Mouse (Mus musculus) neural tube, embryonic 11.5 days (tissue): ENCODE data around the gene Tnik. TPM values are rescaled to one million over a fixed set of nuclear protein-coding genes. Genes with fewer than 3 reads are reported as not detected.

Source experiments
- ATAC-seq: fragments of 200-750 bp; cut with Nextera tagmentation; 2 replicates; pipeline ENCODE4 v1.8.0; 2017; ENCODE audit warnings: moderate number of reproducible peaks, mild to moderate bottlenecking, moderate TSS enrichment, moderate library complexity; ENCODE audit not compliant: insufficient read depth, low FRiP score, low TSS enrichment
- DNase-seq: peaks from one replicate; pipeline ENCODE4 v3.0.0-alpha.2; 2015; ENCODE audit warnings: low spot score
- H3K27ac ChIP-seq: fragments of 300-500 bp; sonication (generic); 2 replicates; pipeline ENCODE4 v1.5.1; 2014; ENCODE audit warnings: low read depth, mild to moderate bottlenecking, low read length
- H3K27me3 ChIP-seq: fragments of 300-500 bp; sonication (generic); 2 replicates; pipeline ENCODE4 v1.6.1; 2014; ENCODE audit warnings: mild to moderate bottlenecking, low read length, mixed read lengths; ENCODE audit not compliant: control insufficient read depth, insufficient read depth
- H3K36me3 ChIP-seq: fragments of 300-500 bp; sonication (generic); 2 replicates; pipeline ENCODE4 v1.6.1; 2014; ENCODE audit warnings: mild to moderate bottlenecking, low read length, moderate library complexity, mixed read lengths; ENCODE audit not compliant: control insufficient read depth, insufficient read depth
- H3K4me1 ChIP-seq: fragments of 300-500 bp; sonication (generic); 2 replicates; pipeline ENCODE4 v1.6.1; 2014; ENCODE audit warnings: low read length, mixed read lengths; ENCODE audit not compliant: control insufficient read depth, insufficient read depth
- H3K4me2 ChIP-seq: fragments of 300-500 bp; sonication (generic); 2 replicates; pipeline ENCODE4 v1.6.1; 2014; ENCODE audit warnings: low read depth, mild to moderate bottlenecking, moderate library complexity
- H3K4me3 ChIP-seq: fragments of 300-500 bp; sonication (generic); 2 replicates; pipeline ENCODE4 v1.5.1; 2014; ENCODE audit warnings: low read depth, low read length
- H3K9ac ChIP-seq: fragments of 300-500 bp; sonication (generic); 2 replicates; pipeline ENCODE4 v1.6.1; 2014; ENCODE audit warnings: mild to moderate bottlenecking, low read length
- H3K9me3 ChIP-seq: fragments of 300-500 bp; sonication (generic); 2 replicates; pipeline ENCODE4 v1.6.1; 2016; ENCODE audit warnings: low read length; ENCODE audit not compliant: control insufficient read depth
- WGBS: fragments of 180-500 bp; shearing (Covaris S2); extraction: QIAGEN DNeasy Blood & Tissue Kit; methylation state at CpG from one replicate; pipeline ENCODE4 v1.1.7; 2014; 5-methylcytosine and 5-hydroxymethylcytosine counted together
- polyA plus RNA-seq: library from polyadenylated mRNA; unstranded; fragments of >200 nt; fragmentation: Nextera tagmentation; extraction: Ambion mirVana; gene quantifications from 2 replicates; pipeline ENCODE4 v1.2.1, GENCODE M21; 2014

The Tnik gene
- polyA plus RNA-seq, 1 experiment from 2014 or later: 26.0 TPM

GRCm38 (mm10) chr3:28346476-28346875 lies 83.5 kb downstream of the Tnik start:
- no peaks in the 10 kb centered on the region for H3K27me3 ChIP-seq
- ATAC-seq: no peak
- no peaks in the 10 kb centered on the region for H3K9me3 ChIP-seq
- WGBS: 79% methylated on average over 4 of the region's 4 CpGs
- no peak overlapping the region for H3K27ac ChIP-seq
- H3K36me3 ChIP-seq: no peaks in the 10 kb centered on the region
- H3K9ac ChIP-seq: no peak overlapping the region
- no peaks in the 10 kb centered on the region for H3K4me1 ChIP-seq
- no peak overlapping the region for H3K4me3 ChIP-seq
- H3K4me2 ChIP-seq: no peak overlapping the region
- no peak for DNase-seq

- Histone ChIP-seq H3K4me3 (no peak overlapping the region), H3K4me1 (no peaks in the 10 kb centered on the region), H3K9me3 (no peaks in the 10 kb centered on the region), H3K9ac (no peak overlapping the region), H3K36me3 (no peaks in the 10 kb centered on the region), H3K4me2 (no peak overlapping the region), H3K27ac (no peak overlapping the region), H3K27me3 (no peaks in the 10 kb centered on the region)
- no peak for ATAC-seq
- WGBS: 84% methylated on average over 1 of the region's 1 CpGs
- no peak for DNase-seq
These were observed 85.7 kb downstream of the Tnik start for GRCm38 (mm10) chr3:28348746-28349145.

- H3K4me3 ChIP-seq: no peak overlapping the region
- no peaks in the 10 kb centered on the region for H3K4me1 ChIP-seq
- no peak overlapping the region for H3K27ac ChIP-seq
- 81% methylated on average over 10 of the region's 10 CpGs for WGBS
- ATAC-seq (no peak), DNase-seq (no peak)
- H3K4me2 ChIP-seq: no peak overlapping the region
- H3K36me3 ChIP-seq: no peaks in the 10 kb centered on the region
- no peaks in the 10 kb centered on the region for H3K27me3 ChIP-seq
- H3K9ac ChIP-seq: no peak overlapping the region
- no peaks in the 10 kb centered on the region for H3K9me3 ChIP-seq
These were observed 87.3 kb downstream of the Tnik start for GRCm38 (mm10) chr3:28350147-28350801.

GRCm38 (mm10) chr3:28358391-28358790 lies 95.4 kb downstream of the Tnik start:
- WGBS: 72% methylated on average over 2 of the region's 2 CpGs
- Histone ChIP-seq H3K27ac (no peak overlapping the region), H3K9ac (no peak overlapping the region), H3K4me2 (no peak overlapping the region), H3K27me3 (no peaks in the 10 kb centered on the region), H3K36me3 (no peaks in the 10 kb centered on the region), H3K4me1 (no peaks in the 10 kb centered on the region), H3K9me3 (no peaks in the 10 kb centered on the region), H3K4me3 (no peak overlapping the region)
- no peak for DNase-seq
- ATAC-seq: no peak

- no peak overlapping the region for H3K4me2 ChIP-seq
- no peak overlapping the region for H3K4me3 ChIP-seq
- no peaks in the 10 kb centered on the region for H3K27me3 ChIP-seq
- no peaks in the 10 kb centered on the region for H3K4me1 ChIP-seq
- ATAC-seq: no peak
- no peaks in the 10 kb centered on the region for H3K9me3 ChIP-seq
- H3K9ac ChIP-seq: no peak overlapping the region
- no peak overlapping the region for H3K27ac ChIP-seq
- 69% methylated on average over 6 of the region's 6 CpGs for WGBS
- DNase-seq: no peak
- H3K36me3 ChIP-seq: no peaks in the 10 kb centered on the region
These were observed 96.1 kb downstream of the Tnik start for GRCm38 (mm10) chr3:28359138-28359537.

- Histone ChIP-seq H3K4me1 (no peaks in the 10 kb centered on the region), H3K4me2 (no peak overlapping the region), H3K4me3 (no peak overlapping the region), H3K27ac (no peak overlapping the region), H3K9ac (no peak overlapping the region), H3K36me3 (no peaks in the 10 kb centered on the region), H3K9me3 (no peaks in the 10 kb centered on the region), H3K27me3 (no peaks in the 10 kb centered on the region)
- WGBS: 91% methylated on average over 6 of the region's 6 CpGs
- DNase-seq (no peak), ATAC-seq (no peak)
These were observed 98.0 kb downstream of the Tnik start for GRCm38 (mm10) chr3:28361056-28361455.

- no peak overlapping the region for H3K4me3 ChIP-seq
- no peak overlapping the region for H3K9ac ChIP-seq
- H3K4me1 ChIP-seq: no peaks in the 10 kb centered on the region
- no peak overlapping the region for H3K4me2 ChIP-seq
- no peaks in the 10 kb centered on the region for H3K27me3 ChIP-seq
- ATAC-seq (no peak), DNase-seq (no peak)
- no peaks in the 10 kb centered on the region for H3K9me3 ChIP-seq
- no peaks in the 10 kb centered on the region for H3K36me3 ChIP-seq
- WGBS: 53% methylated on average over 5 of the region's 5 CpGs
- no peak overlapping the region for H3K27ac ChIP-seq
These were observed 100.6 kb downstream of the Tnik start for GRCm38 (mm10) chr3:28363441-28364125.

GRCm38 (mm10) chr3:28368746-28369145 lies 105.7 kb downstream of the Tnik start:
- H3K27ac ChIP-seq: no peak overlapping the region
- H3K27me3 ChIP-seq: no peaks in the 10 kb centered on the region
- DNase-seq (no peak), ATAC-seq (no peak)
- no peaks in the 10 kb centered on the region for H3K36me3 ChIP-seq
- WGBS: 88% methylated on average over 5 of the region's 5 CpGs
- no peaks in the 10 kb centered on the region for H3K9me3 ChIP-seq
- no peak overlapping the region for H3K9ac ChIP-seq
- no peak overlapping the region for H3K4me3 ChIP-seq
- H3K4me1 ChIP-seq: no peaks in the 10 kb centered on the region
- H3K4me2 ChIP-seq: no peak overlapping the region

- no peak overlapping the region for H3K4me3 ChIP-seq
- H3K36me3 ChIP-seq: no peaks in the 10 kb centered on the region
- 94% methylated on average over 1 of the region's 1 CpGs for WGBS
- no peak for DNase-seq
- no peak overlapping the region for H3K27ac ChIP-seq
- H3K9ac ChIP-seq: no peak overlapping the region
- H3K9me3 ChIP-seq: no peaks in the 10 kb centered on the region
- no peak for ATAC-seq
- H3K27me3 ChIP-seq: no peaks in the 10 kb centered on the region
- H3K4me2 ChIP-seq: no peak overlapping the region
- H3K4me1 ChIP-seq: no peaks in the 10 kb centered on the region
These were observed 106.3 kb downstream of the Tnik start for GRCm38 (mm10) chr3:28369266-28369665.
